Mouse (Mus musculus) cerebellum, postnatal 4 days (tissue): ENCODE measurements around the gene Olfr922.

Experiments
- DNase-seq, 2 experiments: peaks; one replicate each; pipeline ENCODE4 v3.0.0; 2022; ENCODE audit warnings: low spot score in 2 of 2, mixed read lengths in 1 of 2

Gene Olfr922

GRCm38 (mm10) chr9:38814314-38814713, at the start of gene Olfr922:
Olfr922 (plus strand) TSS chr9:38814614.
- no peak for DNase-seq

- no peak for DNase-seq
These were observed 41.6 kb upstream of the Olfr922 start, which contains the start of gene Olfr921 for GRCm38 (mm10) chr9:38772768-38773167. Olfr921 (plus strand) TSS chr9:38773068.

- DNase-seq: no peak
These were observed 21.7 kb upstream of the Olfr922 start for GRCm38 (mm10) chr9:38792689-38793088.

- no peak for DNase-seq
These were observed 8.7 kb upstream of the Olfr922 start for GRCm38 (mm10) chr9:38805696-38806095.

GRCm38 (mm10) chr9:38815458-38815986, 1.1 kb downstream of the Olfr922 start:
- DNase-seq: no peak

GRCm38 (mm10) chr9:38826245-38826644, 11.8 kb downstream of the Olfr922 start, which contains the start of gene Olfr923:
Olfr923 (plus strand) TSS chr9:38826545.
- DNase-seq: no peak

GRCm38 (mm10) chr9:38833027-38833426, 18.6 kb downstream of the Olfr922 start:
- no peak for DNase-seq

GRCm38 (mm10) chr9:38844149-38844548, 29.7 kb downstream of the Olfr922 start, which contains the start of gene Olfr924:
Olfr924 (plus strand) TSS chr9:38844449.
- no peak for DNase-seq

GRCm38 (mm10) chr9:38854760-38855159, 40.3 kb downstream of the Olfr922 start, which contains the start of gene Olfr26:
Olfr26 (plus strand) TSS chr9:38855060.
- DNase-seq: no peak
